Mouse (Mus musculus): ENCODE measurements around the gene Afp.

Afp gene

GRCm38 (mm10) chr5:90507411-90507949 is 16.9 kb downstream of the Afp start:
- DNase-seq (ENCODE audit: low spot score in 2 of 2) = no peak

GRCm38 (mm10) chr5:90509828-90510592 is 19.5 kb downstream of the Afp start:
- no peak for DNase-seq (ENCODE audit: low spot score in 2 of 2)

- DNase-seq (ENCODE audit: low spot score in 2 of 2) = no peak
These were observed 21.9 kb downstream of the Afp start for GRCm38 (mm10) chr5:90512288-90512955.

- DNase-seq (ENCODE audit: low spot score in 2 of 2) = no peak
These were observed 25.0 kb downstream of the Afp start for GRCm38 (mm10) chr5:90515561-90515960.

- no peak for DNase-seq (ENCODE audit: low spot score in 2 of 2)
These were observed 28.0 kb downstream of the Afp start, which contains the start of gene Afm for GRCm38 (mm10) chr5:90518356-90519100. Gene Afm, plus strand, starts transcription at chr5:90518932.

GRCm38 (mm10) chr5:90551191-90551590 is 60.7 kb downstream of the Afp start:
- DNase-seq (ENCODE audit: low spot score in 2 of 2) = no peak

GRCm38 (mm10) chr5:90556052-90556451 is 65.5 kb downstream of the Afp start:
- DNase-seq (ENCODE audit: low spot score in 2 of 2) = no peak

Measured in cerebellum, postnatal 4 days (tissue).